Mouse (Mus musculus) cerebellum, adult 9-11 months (tissue): ENCODE results near the gene Acer1.
A peak's percentile ranks its signal among the peaks of the same experiment; 100 is the strongest.

Source experiments
- DNase-seq: peaks from one replicate; pipeline ENCODE4 v3.0.0; 2022

Acer1 gene

DNA sequence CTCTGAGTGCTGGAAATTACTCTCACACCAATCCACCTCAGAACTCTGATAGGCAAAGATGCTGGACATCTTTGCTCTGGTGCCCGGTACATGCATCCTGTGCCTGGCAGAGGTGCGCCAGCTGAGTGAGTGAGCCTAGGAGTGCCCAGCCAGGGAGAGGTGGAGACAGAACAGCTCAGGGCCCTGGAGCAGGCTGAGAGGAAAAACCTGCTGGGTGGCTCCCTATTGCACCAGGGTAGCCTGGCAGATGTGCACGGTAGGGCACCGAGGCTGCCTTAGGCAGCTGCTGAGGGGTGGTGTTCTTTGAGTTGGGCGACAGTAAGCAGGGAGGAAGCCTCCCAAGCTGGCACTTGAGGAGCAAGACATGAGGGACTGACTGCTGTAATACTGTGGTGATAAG, at the start of gene Acer1:
Acer1 (minus strand) TSS at position 114 of the 400 bp plus-strand sequence.
- DNase-seq, result no peak

GRCm38 (mm10) chr17:57030931-57031660, 49.2 kb upstream of the Acer1 start, which contains the start of gene Khsrp:
Khsrp (minus strand) TSS chr17:57031522.
- DNase-seq, result no peak

DNA sequence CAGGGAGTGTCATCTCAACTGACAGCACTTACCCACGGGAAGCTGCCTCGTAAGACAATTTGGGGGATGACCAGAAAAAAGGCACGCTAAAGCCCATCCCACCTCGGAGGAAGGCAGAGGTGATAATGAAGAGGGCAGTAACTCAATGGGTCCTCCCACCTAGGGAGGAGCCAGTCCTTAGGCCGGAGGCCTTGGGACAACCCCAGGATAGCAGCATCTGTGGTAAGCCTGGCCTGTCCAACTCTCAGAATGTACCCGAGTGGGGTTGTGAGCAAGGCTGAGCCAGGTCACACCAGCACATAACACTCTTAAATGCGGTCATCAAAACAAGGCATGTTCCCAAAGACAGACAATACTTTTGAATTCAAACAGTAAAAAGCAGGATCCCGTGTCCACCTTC, 47.8 kb upstream of the Acer1 start:
- DNase-seq, result peak; percentile 49

DNA sequence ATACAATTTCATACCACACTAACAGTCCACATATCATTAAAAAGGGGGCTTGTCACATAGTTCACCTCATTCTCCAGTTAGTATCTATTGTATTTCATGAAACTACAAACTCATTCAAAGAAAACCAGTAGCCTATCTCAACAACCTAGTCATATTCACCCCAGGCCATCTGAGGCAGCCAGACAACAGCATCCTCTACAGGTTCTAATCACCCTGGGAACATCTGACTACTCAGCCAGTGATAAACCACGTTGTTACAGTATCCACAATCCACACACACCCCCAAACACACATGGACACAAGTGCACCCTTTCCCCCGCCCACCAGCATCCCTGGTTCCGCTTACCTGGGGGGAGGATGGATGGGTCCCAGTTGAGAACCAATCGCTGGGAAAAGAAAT, 45.5 kb upstream of the Acer1 start:
- DNase-seq, result no peak

GRCm38 (mm10) chr17:57020960-57021359, 39.0 kb upstream of the Acer1 start:
- DNase-seq, result no peak

- no peak for DNase-seq
These were observed 37.8 kb upstream of the Acer1 start for GRCm38 (mm10) chr17:57019693-57020092.

DNA sequence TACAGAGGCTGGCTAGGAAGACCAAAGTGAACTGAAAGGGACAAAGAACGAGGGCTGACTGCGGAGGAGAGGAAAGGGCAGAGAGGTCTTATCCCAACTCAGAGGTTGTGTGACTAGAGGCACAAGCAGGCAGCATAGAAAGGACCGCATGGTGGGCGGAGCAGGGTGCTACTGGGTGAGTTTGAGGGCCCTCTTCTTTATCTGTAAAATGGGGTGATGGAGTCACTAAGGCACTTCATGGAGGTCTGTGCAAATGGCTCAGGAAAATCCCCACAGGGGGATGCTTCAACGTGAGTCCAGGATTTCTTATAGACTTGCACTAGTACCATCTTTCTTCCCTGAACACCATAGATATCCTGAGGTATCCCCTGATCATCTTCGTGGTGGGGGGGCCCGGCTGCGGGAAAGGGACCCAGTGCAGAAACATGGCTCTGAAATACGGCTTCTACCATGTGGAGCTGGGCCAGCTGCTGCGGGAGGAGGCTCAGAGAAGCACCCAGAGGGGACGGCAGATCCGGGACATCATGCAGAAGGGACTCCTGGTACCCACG, 30.4 kb upstream of the Acer1 start:
- DNase-seq, result peak; percentile 71

- peak; percentile 96 for DNase-seq
These were observed 29.6 kb upstream of the Acer1 start, which contains the start of the genes Gtf2f1 and Gm17949 for GRCm38 (mm10) chr17:57011236-57012141. Gtf2f1 (minus strand) TSS chr17:57011288. Gm17949 (plus strand) TSS chr17:57011469.

DNA sequence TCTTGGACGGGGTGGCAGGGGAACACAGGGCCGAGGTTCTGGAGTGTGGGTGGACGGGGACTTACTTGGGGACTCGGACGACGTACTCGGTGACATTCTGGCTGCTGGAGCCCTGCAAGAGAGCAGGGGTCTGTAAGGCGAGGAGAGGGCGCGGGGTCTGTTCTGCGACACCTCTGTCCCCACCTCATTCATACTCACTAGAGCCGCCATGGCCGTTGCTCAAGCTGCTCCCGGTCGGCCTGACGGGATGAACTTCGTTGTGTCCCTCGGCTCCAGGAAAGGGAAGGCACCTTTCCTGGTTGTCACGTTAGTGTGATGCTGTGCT, 28.9 kb upstream of the Acer1 start:
- no peak for DNase-seq

GRCm38 (mm10) chr17:57007137-57007905, 25.4 kb upstream of the Acer1 start:
- no peak for DNase-seq

GRCm38 (mm10) chr17:57003994-57004393, 22.1 kb upstream of the Acer1 start:
- DNase-seq, result no peak

DNA sequence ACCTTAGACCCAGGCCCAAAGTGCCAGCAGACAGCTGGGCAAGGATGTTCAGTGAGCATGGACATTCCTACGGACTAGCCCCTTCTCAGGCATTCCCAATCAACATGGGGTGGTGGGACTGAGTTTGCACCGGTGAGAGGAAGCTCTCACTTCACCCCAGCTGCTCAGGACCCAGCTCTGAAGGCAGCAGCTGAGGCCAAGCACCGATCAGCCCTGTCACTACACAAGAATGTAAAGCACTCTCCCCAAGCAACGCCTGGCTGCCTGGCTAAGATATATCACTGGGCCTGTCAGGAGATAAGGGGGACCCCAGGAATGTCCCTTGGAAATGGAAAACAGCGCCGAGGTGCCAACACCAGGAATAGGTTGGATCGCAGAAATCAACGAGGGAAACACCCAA, 19.3 kb upstream of the Acer1 start:
- DNase-seq, result no peak

DNA sequence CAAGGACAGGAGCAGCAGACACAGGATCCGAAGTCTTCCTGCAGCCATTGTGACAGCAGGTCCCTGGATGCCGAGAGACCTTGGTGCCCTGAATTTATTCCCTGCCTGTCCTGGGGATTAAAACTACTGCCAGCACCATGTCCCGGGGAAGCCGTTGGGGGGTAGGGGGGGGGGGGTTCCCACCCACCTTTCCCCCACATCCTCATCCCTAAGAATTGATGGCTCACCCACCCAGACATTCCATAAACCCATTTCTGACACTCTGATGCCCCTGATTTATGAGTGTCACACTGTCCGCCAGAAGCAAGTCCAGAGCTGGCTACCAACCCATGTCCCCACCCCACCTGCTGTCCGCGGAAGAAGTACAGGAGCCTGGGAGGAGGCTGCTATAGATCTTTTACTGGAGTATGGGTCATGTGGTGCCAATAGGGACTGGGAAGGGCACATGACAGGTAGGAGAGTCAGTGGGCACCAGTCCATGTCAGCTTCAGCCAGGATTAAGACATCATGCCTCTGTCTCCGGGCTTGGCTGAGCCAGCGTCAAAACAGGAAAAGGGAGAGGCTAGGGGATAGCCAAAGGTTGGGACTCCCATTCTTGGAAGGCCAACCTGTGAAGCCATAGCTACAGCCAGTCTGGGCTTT, 18.2 kb upstream of the Acer1 start, which contains the start of gene Pspn:
Pspn (minus strand) TSS at position 51 of the 642 bp plus-strand sequence.
- peak; percentile 39 for DNase-seq

DNA sequence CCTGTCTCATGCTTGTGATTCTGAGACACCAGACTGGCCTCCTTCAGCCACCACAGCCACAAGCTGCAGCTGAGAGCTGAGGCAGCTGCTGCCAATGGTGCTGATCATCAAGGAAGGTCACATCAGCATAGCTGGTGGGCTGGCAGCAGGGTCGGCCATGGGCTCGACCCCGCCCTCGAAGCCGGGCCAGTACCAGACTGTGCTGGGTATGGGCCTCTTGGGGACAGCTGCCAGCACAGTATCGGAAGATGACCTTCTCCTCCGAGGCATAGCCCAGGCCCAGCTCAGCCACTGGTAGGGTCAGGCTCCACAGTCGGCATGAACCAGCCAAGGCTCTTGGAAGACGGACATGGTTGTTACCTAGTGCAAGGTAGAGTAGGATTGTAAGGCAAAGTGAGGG, 17.5 kb upstream of the Acer1 start:
- DNase-seq, result no peak

GRCm38 (mm10) chr17:56997029-56997667, 15.2 kb upstream of the Acer1 start, which contains the start of gene Alkbh7:
Alkbh7 (plus strand) TSS chr17:56997339.
- peak; percentile 98 for DNase-seq

DNA sequence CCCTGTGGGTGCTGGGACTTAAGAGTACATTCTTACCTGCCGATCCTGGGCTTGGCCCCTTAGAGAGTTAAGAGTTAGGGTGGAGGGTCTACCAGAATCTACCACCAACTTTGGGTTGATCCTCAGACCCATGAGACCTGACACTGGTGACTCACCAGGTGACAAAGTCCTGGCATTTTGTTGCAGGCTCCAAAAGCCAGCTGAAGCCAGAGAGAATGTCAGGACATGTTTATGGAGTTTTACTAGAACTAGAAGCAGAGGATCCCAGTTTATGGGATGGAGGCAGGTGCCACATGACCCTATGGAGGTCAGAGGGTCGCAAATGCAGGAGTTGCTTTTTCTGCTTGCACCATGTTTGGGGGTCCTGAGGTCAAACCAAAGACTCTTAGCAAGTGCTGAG, 14.6 kb upstream of the Acer1 start:
- DNase-seq, result peak; percentile 41

DNA sequence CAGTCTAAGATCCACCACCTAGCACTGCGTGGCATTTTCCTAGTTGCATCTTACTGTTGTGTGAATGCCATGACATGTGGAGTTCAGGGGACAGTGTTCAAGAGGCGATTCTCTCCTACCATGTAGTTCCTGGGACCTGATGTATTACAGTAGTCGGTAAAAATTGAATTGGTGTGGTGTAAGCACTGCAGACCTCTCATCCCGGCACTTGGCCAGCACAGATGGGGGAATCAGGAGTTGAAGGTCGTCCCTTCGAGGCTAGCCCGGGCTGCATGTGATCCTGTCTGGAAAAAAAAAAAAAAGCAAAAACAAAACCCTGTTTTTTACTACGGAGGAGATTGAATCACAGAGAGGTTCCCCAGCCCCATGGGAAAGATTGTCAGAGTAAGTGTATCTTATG, 13.1 kb upstream of the Acer1 start:
- DNase-seq, result no peak

DNA sequence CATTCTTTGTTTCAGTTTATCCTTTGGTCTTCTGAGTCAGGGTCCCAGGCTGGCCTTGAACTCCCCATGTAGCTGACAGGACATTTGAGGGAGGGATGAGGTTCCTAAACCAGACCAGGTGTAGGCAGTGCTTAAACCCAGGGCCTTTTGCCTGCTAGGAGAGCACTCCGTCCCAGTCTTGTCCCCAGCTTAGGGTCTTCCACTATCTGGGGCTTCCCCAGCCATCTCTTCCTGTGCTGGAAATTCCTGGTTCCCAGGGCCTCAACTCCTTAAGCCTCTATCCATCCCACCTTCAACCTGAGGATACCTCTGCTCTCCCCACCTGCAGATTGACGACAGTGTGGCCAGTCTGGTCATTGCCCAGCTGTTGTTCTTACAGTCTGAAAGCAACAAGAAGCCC, 9.0 kb upstream of the Acer1 start:
- DNase-seq, result peak; percentile 30

DNA sequence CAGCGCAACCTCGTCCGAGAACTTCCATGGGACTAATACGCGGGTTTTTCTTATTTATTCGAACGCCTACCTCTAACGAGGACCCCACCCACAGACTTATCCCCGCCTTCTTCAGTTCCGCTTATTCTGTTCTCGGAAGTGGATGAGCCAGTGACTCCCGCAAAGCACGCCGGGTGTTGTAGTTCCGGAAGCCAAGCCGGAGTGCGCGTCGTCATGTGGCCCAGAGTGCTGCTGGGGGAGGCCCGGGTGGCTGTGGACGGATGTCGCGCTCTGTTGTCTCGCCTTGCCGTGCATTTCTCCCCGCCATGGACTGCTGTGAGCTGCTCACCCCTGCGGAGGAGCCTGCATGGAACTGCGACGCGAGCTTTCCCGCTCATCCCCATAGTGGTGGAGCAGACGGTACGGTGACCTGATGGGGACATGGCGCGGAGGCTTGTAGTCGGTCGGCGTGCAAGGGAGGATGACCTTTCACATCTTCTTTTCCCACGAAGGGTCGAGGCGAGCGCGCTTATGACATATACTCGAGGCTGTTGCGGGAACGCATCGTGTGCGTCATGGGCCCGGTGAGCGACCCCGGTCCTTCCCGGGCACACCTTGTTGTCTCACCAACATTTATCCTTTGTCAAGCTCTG, 8.3 kb upstream of the Acer1 start, which contains the start of gene Clpp:
Clpp (plus strand) TSS at position 191 of the 632 bp plus-strand sequence.
- DNase-seq, result peak; percentile 95

DNA sequence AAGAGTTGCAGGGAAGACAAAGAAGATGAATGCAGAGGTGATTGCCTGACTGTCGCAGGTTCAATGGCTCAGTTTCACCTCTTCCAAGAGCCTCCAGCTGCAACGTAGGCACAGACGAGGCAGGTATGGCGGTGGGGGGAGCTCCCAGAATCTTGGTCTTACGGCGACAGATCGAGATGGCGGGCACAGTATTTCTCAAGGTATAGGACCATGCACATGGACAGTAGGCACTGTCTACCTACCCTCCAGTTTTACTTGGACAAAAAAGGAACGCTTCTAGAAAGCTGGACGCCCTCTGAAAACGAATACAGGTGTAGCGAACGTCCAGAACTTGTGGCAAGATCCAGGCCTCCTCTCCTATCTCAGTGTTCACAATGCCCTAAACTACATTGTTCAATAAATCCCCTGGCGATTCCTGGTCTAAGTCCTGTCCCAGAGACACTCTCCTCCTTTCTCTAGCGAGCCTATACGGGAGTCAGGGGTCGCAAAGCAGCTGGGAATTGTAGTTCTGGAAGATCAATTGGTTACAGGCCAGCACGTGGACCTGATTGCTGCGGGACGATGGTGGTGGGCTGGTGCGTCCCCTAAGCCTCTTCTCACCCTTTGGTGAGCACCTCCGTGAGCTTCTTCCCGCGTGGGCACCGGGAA, 7.7 kb upstream of the Acer1 start:
- DNase-seq, result peak; percentile 64
